Mouse (Mus musculus): Measurements from ENCODE around the gene Gpat2. TPM values are rescaled to one million over a fixed set of nuclear protein-coding genes. Genes with fewer than 3 reads are reported as not detected.
A peak's percentile ranks its signal among the peaks of the same experiment; 100 is the strongest.

Gene Gpat2
- polyA plus RNA-seq (2014; fragmentation: Nextera tagmentation; extraction: Ambion mirVana) = 0.43 and 0.92 TPM in 2 replicates

GRCm38 (mm10) chr2:127424977-127425376 lies at the start of gene Gpat2:
TSS of gene Gpat2 (plus strand) at chr2:127425199.
- H3K4me1 ChIP-seq (replicated peaks; ENCODE audit: control insufficient read depth, insufficient read depth, low read length) = no peaks in the 10 kb centered on the region
- no peak for DNase-seq (ENCODE audit: low spot score)
- no peak for ATAC-seq (replicated peaks; ENCODE audit: low FRiP score)
- no peak within 1 kb of the TSS for H3K9ac ChIP-seq (ENCODE audit: low read depth, low read length)
- H3K27me3 ChIP-seq (replicated peaks; ENCODE audit: control insufficient read depth, insufficient read depth, low read length) = 0 out of 2 replicates have a peak, but pooled peaks cover 3% of the 10 kb centered on the region
- no peak within 1 kb of the TSS for H3K4me2 ChIP-seq
- no peaks in the 10 kb centered on the region for H3K9me3 ChIP-seq (ENCODE audit: control insufficient read depth, low read length)
- WGBS = 83% methylated on average over 17 of the region's 17 CpGs
- H3K4me3 ChIP-seq (ENCODE audit: low read depth, low read length) = no peak within 1 kb of the TSS
- no peak within 1 kb of the TSS for H3K27ac ChIP-seq (ENCODE audit: low read depth, low read length)
- no peaks in the 10 kb centered on the region for H3K36me3 ChIP-seq (ENCODE audit: control insufficient read depth, insufficient read depth, low read length)

- peak overlapping the region; percentile 36 for H3K9ac ChIP-seq (ENCODE audit: low read depth, low read length)
- WGBS = 50% methylated on average over 7 of the region's 7 CpGs
- peak overlapping the region; percentile 3; the same call in 1 of the 2 replicates for H3K4me3 ChIP-seq (ENCODE audit: low read depth, low read length)
Observed at GRCm38 (mm10) chr2:127375759-127376341, 49.1 kb upstream of the Gpat2 start.

GRCm38 (mm10) chr2:127376423-127377051 lies 48.5 kb upstream of the Gpat2 start:
- WGBS = 80% methylated on average over 6 of the region's 6 CpGs
- H3K36me3 ChIP-seq (ENCODE audit: control insufficient read depth, insufficient read depth, low read length) = no peaks in the 10 kb centered on the region
- DNase-seq (ENCODE audit: low spot score) (no peak), ATAC-seq (replicated peaks; ENCODE audit: low FRiP score) (no peak)
- H3K27me3 ChIP-seq (replicated peaks; ENCODE audit: control insufficient read depth, insufficient read depth, low read length) = no peaks in the 10 kb centered on the region
- peaks cover 57% of the 10 kb centered on the region for H3K4me1 ChIP-seq (replicated peaks; ENCODE audit: control insufficient read depth, insufficient read depth, low read length)
- H3K4me3 ChIP-seq (ENCODE audit: low read depth, low read length) = 0 out of 2 replicates have a peak overlapping the region, but pooled peaks have one; percentile 3
- H3K27ac ChIP-seq (ENCODE audit: low read depth, low read length) = no peak overlapping the region; the same call in 1 of the 2 replicates
- H3K4me2 ChIP-seq = peak overlapping the region; percentile 67
- H3K9me3 ChIP-seq (ENCODE audit: control insufficient read depth, low read length) = no peaks in the 10 kb centered on the region
- H3K9ac ChIP-seq (ENCODE audit: low read depth, low read length) = peak overlapping the region; percentile 36; the same call in 1 of the 2 replicates

More at GRCm38 (mm10) chr2:127375759-127376341, 49.1 kb upstream of the Gpat2 start:
- DNase-seq (ENCODE audit: low spot score) (no peak), ATAC-seq (replicated peaks; ENCODE audit: low FRiP score) (no peak)
- peaks cover 63% of the 10 kb centered on the region for H3K4me1 ChIP-seq (replicated peaks; ENCODE audit: control insufficient read depth, insufficient read depth, low read length)
- H3K27ac ChIP-seq (ENCODE audit: low read depth, low read length) = peak overlapping the region; percentile 20; the same call in 1 of the 2 replicates
- H3K27me3 ChIP-seq (replicated peaks; ENCODE audit: control insufficient read depth, insufficient read depth, low read length) = no peaks in the 10 kb centered on the region
- peak overlapping the region; percentile 67 for H3K4me2 ChIP-seq
- no peaks in the 10 kb centered on the region for H3K36me3 ChIP-seq (ENCODE audit: control insufficient read depth, insufficient read depth, low read length)
- H3K9me3 ChIP-seq (ENCODE audit: control insufficient read depth, low read length) = no peaks in the 10 kb centered on the region

GRCm38 (mm10) chr2:127377942-127378610 lies 46.9 kb upstream of the Gpat2 start:
- no peaks in the 10 kb centered on the region for H3K36me3 ChIP-seq (ENCODE audit: control insufficient read depth, insufficient read depth, low read length)
- ATAC-seq (replicated peaks; ENCODE audit: low FRiP score) (no peak), DNase-seq (ENCODE audit: low spot score) (no peak)
- 0 out of 2 replicates have a peak overlapping the region, but pooled peaks have one; percentile 10 for H3K27ac ChIP-seq (ENCODE audit: low read depth, low read length)
- H3K4me3 ChIP-seq (ENCODE audit: low read depth, low read length) = no peak overlapping the region
- H3K9ac ChIP-seq (ENCODE audit: low read depth, low read length) = no peak overlapping the region
- no peak overlapping the region for H3K4me2 ChIP-seq
- WGBS = 61% methylated on average over 7 of the region's 7 CpGs
- H3K27me3 ChIP-seq (replicated peaks; ENCODE audit: control insufficient read depth, insufficient read depth, low read length) = no peaks in the 10 kb centered on the region; the same call in 1 of the 2 replicates
- peaks cover 42% of the 10 kb centered on the region for H3K4me1 ChIP-seq (replicated peaks; ENCODE audit: control insufficient read depth, insufficient read depth, low read length)
- no peaks in the 10 kb centered on the region for H3K9me3 ChIP-seq (ENCODE audit: control insufficient read depth, low read length)

- H3K9ac ChIP-seq (ENCODE audit: low read depth, low read length) = no peak overlapping the region
- no peaks in the 10 kb centered on the region for H3K9me3 ChIP-seq (ENCODE audit: control insufficient read depth, low read length)
- H3K4me2 ChIP-seq = no peak overlapping the region
- H3K4me1 ChIP-seq (replicated peaks; ENCODE audit: control insufficient read depth, insufficient read depth, low read length) = peaks cover 37% of the 10 kb centered on the region
- H3K4me3 ChIP-seq (ENCODE audit: low read depth, low read length) = no peak overlapping the region
- no peak overlapping the region for H3K27ac ChIP-seq (ENCODE audit: low read depth, low read length)
- no peaks in the 10 kb centered on the region; the same call in 1 of the 2 replicates for H3K27me3 ChIP-seq (replicated peaks; ENCODE audit: control insufficient read depth, insufficient read depth, low read length)
- 75% methylated on average over 7 of the region's 7 CpGs for WGBS
- DNase-seq (ENCODE audit: low spot score) (no peak), ATAC-seq (replicated peaks; ENCODE audit: low FRiP score) (no peak)
- H3K36me3 ChIP-seq (ENCODE audit: control insufficient read depth, insufficient read depth, low read length) = no peaks in the 10 kb centered on the region
Observed at GRCm38 (mm10) chr2:127378611-127378990, 46.4 kb upstream of the Gpat2 start.

GRCm38 (mm10) chr2:127379250-127379649 lies 45.7 kb upstream of the Gpat2 start:
- no peaks in the 10 kb centered on the region; the same call in 1 of the 2 replicates for H3K27me3 ChIP-seq (replicated peaks; ENCODE audit: control insufficient read depth, insufficient read depth, low read length)
- 67% methylated on average over 3 of the region's 3 CpGs for WGBS
- no peak overlapping the region for H3K27ac ChIP-seq (ENCODE audit: low read depth, low read length)
- no peaks in the 10 kb centered on the region for H3K9me3 ChIP-seq (ENCODE audit: control insufficient read depth, low read length)
- peaks cover 32% of the 10 kb centered on the region for H3K4me1 ChIP-seq (replicated peaks; ENCODE audit: control insufficient read depth, insufficient read depth, low read length)
- DNase-seq (ENCODE audit: low spot score) = no peak
- H3K4me2 ChIP-seq = no peak overlapping the region
- no peak overlapping the region for H3K4me3 ChIP-seq (ENCODE audit: low read depth, low read length)
- H3K36me3 ChIP-seq (ENCODE audit: control insufficient read depth, insufficient read depth, low read length) = no peaks in the 10 kb centered on the region
- H3K9ac ChIP-seq (ENCODE audit: low read depth, low read length) = no peak overlapping the region
- ATAC-seq (replicated peaks; ENCODE audit: low FRiP score) = no peak

- Histone ChIP-seq H3K36me3 (ENCODE audit: control insufficient read depth, insufficient read depth, low read length) (no peaks in the 10 kb centered on the region), H3K4me2 (no peak overlapping the region), H3K9me3 (ENCODE audit: control insufficient read depth, low read length) (no peaks in the 10 kb centered on the region), H3K4me3 (ENCODE audit: low read depth, low read length) (no peak overlapping the region), H3K4me1 (replicated peaks; ENCODE audit: control insufficient read depth, insufficient read depth, low read length) (no peaks in the 10 kb centered on the region), H3K27me3 (replicated peaks; ENCODE audit: control insufficient read depth, insufficient read depth, low read length) (no peaks in the 10 kb centered on the region; the same call in 1 of the 2 replicates), H3K9ac (ENCODE audit: low read depth, low read length) (no peak overlapping the region), H3K27ac (ENCODE audit: low read depth, low read length) (no peak overlapping the region)
- 70% methylated on average over 7 of the region's 7 CpGs for WGBS
- no peak for ATAC-seq (replicated peaks; ENCODE audit: low FRiP score)
- DNase-seq (ENCODE audit: low spot score) = no peak
Observed at GRCm38 (mm10) chr2:127383881-127384280, 41.1 kb upstream of the Gpat2 start.

GRCm38 (mm10) chr2:127387521-127387920 lies 37.5 kb upstream of the Gpat2 start:
- H3K9me3 ChIP-seq (ENCODE audit: control insufficient read depth, low read length) = no peaks in the 10 kb centered on the region
- H3K27me3 ChIP-seq (replicated peaks; ENCODE audit: control insufficient read depth, insufficient read depth, low read length) = no peaks in the 10 kb centered on the region
- no peak overlapping the region for H3K9ac ChIP-seq (ENCODE audit: low read depth, low read length)
- H3K36me3 ChIP-seq (ENCODE audit: control insufficient read depth, insufficient read depth, low read length) = no peaks in the 10 kb centered on the region
- H3K4me1 ChIP-seq (replicated peaks; ENCODE audit: control insufficient read depth, insufficient read depth, low read length) = no peaks in the 10 kb centered on the region
- ATAC-seq (replicated peaks; ENCODE audit: low FRiP score) (no peak), DNase-seq (ENCODE audit: low spot score) (no peak)
- WGBS = 49% methylated on average over 2 of the region's 2 CpGs
- H3K27ac ChIP-seq (ENCODE audit: low read depth, low read length) = no peak overlapping the region
- H3K4me2 ChIP-seq = no peak overlapping the region
- no peak overlapping the region for H3K4me3 ChIP-seq (ENCODE audit: low read depth, low read length)

Data from liver, embryonic 11.5 days (tissue).